Mouse (Mus musculus) duodenum, adult 2 months (tissue): Measurements from ENCODE around the gene 4930442H23Rik. TPM values are rescaled to one million over a fixed set of nuclear protein-coding genes. Genes with fewer than 3 reads are reported as not detected.

Experiments
- polyA plus RNA-seq: library from polyadenylated mRNA; depleted of rRNA; stranded (reverse); fragments of >200 nt; gene quantifications from 2 replicates; pipeline ENCODE4 v1.2.3, GENCODE M21; 2012; ENCODE audit warnings: low replicate concordance; rRNA removed

Gene 4930442H23Rik
- polyA plus RNA-seq, result not detected in 2 replicates

DNA sequence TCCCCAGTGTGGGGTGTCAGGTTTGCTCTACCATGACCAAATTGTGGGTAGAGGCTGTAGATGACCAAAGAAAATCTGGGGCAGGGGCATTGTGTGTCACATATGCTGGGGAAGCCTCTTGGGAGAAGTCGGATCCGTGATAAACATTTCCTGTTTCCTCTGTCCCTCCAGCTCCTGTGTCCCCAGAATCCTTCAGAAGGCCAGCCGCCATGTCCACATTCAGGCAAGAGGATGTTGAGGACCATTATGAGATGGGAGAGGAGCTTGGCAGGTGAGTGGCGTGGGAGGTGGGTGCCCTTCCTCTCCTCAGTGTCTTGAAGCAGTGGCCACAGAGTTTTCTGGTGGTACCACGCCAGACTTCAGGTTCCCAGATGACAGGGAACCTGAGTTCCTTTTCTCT, at the start of gene 4930442H23Rik:
Gene 4930442H23Rik (minus strand): TSS at position 45 of the 400 bp plus-strand sequence.

DNA sequence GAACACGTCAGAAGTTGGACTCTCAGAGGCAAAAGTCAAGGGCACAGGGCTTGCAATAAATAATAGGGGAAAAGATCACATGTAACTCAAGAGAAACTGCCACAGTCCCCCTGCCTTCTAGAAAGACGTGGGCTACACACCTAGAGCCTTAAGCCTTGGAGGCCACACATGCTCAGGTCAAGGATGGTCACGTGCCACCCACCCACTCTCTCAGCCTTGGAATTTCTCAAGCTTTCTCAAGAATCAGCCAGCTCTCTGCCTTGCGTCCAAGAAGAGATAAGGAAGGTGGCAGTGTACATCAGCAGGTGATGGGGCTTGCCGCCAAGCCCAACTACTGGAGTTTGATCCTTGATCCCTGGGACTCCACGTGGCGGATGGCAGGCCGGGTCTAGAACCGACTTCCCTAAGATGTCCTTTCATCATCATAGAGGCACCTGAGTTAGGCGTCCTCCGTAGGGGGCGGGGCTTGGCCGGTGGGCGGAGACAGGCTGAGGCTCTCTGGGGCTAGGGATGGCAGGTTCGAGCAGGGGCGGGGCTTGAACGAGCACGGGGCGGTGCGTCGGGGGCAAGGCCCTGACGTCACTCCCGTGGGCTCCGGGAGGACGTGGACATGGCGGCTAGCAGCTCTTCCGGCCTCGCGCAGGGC, 49.1 kb upstream of the 4930442H23Rik start, which contains the start of gene Zfr2:
Gene Zfr2 (plus strand): TSS at position 576 of the 646 bp plus-strand sequence.

DNA sequence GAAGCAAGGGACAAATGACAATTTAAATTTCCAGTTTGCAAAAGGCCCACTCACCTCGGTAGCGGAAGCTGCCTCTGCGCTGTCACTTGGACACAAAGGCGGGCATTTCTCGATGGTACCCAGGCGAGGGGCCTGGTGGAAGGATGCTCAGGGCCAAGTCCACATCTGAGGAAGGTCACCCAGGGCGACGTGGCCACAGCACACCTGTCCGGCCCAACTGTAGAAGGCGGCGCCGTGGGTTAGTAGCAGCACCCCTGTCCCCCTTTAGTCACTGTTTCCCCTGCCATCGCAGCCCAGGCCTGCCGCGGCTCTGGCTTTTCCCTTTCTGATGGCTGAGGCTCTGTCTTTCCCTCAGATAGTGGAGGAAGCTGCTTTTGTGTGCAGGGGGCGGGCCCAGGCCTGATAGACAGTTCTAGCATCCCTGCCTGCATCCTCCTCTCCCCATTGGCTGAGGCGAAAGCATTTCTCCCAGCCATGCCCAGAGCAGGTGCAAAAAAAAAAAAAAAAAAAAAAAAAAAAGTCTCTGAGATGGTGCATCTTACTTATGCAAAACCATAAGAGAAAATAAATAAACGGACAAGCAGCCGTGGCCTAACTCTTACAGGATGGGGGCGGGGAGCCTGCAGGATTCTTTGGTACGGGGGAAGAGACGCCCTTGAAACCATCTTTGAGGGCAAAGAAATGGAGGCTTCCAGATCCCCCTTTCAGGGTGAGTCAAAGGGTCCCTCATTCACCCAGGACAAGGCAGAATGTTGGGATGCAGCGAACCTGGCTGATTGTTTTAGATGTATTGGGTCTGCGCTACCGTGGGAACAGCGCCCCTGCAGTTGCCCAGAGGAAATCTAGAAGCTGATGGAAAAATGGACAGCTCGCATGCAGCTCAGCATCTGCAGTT, 47.0 kb upstream of the 4930442H23Rik start, which contains the start of gene Atcay:
Gene Atcay (minus strand): TSS at position 396 of the 895 bp plus-strand sequence.

DNA sequence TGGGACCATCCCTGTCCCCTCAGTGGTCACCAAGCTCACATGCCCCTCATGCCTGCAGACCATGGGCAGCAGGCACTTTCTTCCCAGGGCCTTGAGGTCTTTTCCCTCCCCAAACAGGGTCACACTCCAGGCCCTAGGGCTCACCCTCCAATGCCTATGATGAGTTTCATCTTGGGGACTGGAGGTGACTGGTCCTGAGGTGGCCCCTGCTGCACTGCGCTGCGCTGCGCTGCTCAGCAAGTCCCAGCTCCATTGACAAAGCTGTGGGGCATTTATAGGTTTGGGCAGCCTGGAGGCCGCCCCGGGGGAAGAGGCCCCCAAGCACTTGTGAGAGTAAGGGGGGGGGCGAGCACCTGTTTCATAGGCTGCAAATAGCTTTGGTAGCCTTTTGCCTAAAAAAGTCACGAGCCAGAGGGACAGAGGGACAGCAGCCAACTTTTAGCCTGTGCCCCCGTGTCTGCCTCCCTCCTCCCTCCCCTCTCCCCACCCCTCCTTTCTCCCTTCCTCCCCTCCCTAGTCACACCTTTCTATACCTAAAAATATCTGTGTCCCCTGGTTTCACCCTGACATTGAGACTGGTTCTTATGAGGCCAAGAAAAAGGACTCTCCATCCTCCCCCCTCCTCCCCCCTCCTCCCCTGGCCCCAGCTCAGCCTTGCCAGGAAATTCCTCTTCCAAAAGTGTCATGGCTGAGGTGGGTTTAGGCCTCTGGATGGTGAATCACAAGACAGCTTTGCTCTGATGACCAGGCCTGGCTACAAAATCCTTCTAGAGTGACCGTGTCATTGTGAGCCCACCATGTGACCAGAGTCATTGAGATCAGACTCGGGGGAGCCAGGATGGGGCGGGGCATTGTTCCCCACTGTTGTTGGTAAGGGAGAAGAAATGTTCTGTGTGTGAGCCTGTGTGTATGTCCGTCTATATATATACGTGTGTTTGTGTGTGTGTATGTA, 18.4 kb upstream of the 4930442H23Rik start, which contains the start of gene Nmrk2:
Gene Nmrk2 (minus strand): TSS at position 245 of the 952 bp plus-strand sequence.

DNA sequence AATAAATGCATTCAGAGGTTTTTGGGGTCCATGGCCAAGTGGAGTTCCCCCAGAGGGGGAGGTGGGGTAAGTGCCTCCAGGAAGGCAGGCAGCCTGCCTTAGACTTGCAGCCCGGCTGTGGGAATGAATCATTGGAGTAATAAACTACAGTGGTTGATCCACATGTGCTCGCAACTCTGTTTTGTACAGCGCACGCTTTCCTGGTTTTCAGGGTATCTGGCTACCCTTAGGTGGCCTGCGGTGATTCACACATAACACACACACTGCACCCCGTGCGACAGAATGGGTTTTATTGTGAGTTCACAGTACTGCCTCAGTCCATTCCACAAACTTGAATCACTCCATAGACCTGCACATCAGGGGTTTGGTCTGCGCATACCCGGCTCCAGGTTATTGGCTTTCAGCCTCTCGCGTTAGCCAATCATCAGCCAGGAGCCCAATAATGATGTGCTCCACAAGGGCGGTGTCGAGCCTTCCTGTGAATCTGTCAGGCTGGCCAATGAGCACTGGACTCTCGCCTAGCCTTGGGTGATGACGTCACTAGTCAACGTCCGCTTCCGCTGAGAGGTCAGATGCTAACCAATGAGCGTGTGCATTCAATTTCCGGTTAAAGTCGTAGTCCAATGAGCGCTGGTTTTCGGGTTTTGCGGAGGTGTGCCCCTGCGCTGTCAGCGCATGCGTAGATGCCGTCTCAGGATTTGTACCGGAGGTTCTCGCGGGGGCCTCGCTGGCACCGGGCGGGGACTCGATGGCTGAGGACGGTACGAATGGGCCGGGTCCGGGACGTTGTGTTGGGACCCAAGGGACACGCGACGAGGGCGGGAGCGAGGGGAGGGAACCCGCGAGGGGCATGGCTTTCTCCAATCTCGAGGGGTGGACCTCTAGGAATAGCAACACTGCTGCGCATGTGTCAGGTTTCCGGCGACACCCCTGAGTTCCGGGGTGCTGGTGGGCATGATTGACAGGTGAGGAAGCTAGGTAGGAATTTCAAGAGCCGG, 1.0 kb downstream of the 4930442H23Rik start, which contains the start of gene Dapk3:
Gene Dapk3 (plus strand): TSS at position 670 of the 998 bp plus-strand sequence.

DNA sequence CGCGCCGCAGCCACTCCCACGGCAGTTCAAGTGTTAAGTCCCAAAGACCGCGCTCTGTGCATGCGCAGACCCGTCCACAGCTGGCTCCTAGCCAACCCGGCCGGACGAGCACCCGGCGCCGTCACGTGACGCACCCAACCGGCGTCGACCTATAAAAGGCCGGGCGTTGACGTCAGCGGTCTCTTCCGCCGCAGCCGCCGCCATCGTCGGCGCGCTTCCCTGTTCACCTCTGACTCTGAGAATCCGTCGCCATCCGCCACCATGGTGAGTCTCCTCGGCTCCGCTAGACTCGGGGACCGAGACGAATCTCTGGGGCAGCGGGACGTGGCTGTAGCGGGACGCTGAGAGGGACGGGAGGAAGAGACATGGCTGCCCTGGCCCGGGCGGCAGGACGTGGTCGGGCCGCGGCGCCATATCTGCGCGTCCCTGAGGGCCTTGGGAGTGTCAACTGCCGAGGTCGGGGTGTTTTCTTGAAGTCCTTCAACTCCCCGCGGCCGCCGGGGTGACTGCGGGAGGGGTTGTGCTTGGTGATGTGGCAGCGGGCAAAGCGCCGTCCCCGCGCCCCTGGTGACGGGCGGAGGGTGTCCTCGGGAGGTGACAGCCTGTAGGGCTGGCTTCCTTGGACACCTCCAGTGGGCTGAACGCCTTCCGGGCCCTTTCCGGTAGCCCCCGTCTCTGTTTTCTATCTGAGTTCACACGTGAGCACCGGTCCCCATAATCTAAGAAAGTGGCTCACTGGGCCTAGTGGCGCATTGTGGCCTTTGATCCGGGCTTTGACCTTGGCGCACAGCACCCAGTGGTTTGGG, 7.0 kb downstream of the 4930442H23Rik start, which contains the start of gene Eef2:
Gene Eef2 (plus strand): TSS at position 166 of the 806 bp plus-strand sequence.

DNA sequence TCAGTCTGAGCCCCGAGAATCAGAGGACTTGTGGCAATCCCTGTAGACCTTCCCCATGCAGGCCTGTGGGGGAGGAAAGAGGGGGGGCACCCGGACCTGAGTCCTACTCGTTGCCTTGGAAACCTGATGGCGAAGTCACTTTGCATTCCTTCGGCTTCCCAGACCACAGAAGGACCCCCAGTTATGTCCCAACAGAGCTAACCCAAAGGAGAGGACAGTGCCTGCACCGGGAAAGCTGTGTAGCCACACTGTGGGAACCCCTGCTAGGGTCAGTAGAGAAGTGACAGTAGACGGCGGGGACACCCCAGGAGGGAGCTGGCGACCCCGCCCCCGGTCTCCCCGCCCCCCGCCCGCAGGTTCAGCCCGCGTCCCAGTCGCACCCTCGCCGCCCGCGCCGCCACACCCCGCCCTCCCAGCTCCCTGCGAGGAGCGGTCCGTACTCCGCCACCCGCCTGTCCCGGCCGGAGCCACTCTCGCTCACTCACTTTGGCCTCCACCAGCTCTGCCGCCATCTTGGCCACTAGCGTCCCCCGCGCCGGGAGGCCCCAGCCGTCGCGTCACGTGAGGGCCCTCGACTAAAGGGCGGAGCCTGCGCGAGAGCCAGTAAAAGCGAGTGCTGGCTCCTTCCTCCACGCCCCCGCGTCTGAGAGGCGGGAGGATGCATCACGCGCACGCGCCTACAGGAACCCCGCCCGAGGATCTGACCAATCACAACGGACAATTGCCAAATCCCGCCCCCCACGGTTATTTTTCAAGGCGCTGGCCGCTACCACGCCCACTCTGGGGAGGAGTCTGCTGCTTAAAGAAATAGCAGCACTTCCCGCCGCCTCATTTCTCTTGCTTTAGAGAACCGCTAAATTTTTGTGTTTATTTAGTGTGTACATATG, 16.2 kb downstream of the 4930442H23Rik start, which contains the start of gene Pias4:
Gene Pias4 (minus strand): TSS at position 724 of the 887 bp plus-strand sequence.

DNA sequence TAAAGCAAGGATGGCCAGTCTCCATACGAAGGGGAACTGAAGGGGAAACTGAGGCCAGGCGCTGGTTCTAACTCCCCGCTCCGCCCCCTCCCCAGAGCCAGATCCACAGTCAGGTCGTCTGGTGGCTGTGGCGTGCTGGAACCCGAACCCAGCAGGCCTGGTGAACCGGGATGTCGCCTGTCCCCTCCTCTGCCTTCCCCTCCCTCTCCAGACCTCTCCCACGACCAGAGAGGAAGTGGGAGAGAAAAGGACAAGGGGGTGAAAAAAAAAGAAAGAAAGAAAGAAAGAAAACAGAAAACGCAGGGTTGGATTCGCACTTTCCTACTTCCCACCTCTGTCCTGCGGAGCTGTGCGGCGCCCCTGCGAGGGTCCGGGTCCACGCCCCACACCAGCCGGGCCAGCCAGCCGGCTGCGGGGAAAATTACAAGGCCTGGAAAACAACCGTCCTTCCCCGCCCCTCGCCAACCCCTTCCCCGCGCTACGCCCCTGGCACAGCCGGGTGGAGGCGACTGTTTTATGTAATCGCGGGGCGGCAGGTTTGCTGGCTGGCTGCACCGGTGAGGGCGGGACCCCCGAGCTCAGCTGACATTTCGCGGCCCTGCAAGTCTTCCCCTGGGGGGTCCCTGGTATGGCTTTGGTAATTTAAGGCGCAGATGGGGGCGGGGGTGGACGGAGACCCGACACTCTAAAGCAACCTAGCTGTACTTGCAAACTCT, 48.5 kb downstream of the 4930442H23Rik start, which contains the start of gene Zbtb7a:
Gene Zbtb7a (plus strand): TSS at position 255 of the 716 bp plus-strand sequence.

Other genes starting within 250 kb of the 4930442H23Rik start
- 0.56 and 1.3 TPM in 2 replicates for gene Gng7, start 168.9 kb downstream of the 4930442H23Rik start, polyA plus RNA-seq
- 0.29 and 0.68 TPM in 2 replicates for gene Diras1, start 158.2 kb downstream of the 4930442H23Rik start, polyA plus RNA-seq
- gene Slc39a3, start 146.4 kb downstream of the 4930442H23Rik start, polyA plus RNA-seq, result 26.2 and 32.8 TPM in 2 replicates
- gene Sgta, start 123.7 kb downstream of the 4930442H23Rik start, polyA plus RNA-seq, result 180 and 258 TPM in 2 replicates
- gene Thop1, start 113.8 kb downstream of the 4930442H23Rik start, polyA plus RNA-seq, result 29.1 and 33.7 TPM in 2 replicates
- 262 and 513 TPM in 2 replicates for gene Creb3l3, start 85.0 kb downstream of the 4930442H23Rik start, polyA plus RNA-seq
- 600 and 1,069 TPM in 2 replicates for gene Map2k2, start 77.9 kb downstream of the 4930442H23Rik start, polyA plus RNA-seq
- 88.4 and 143 TPM in 2 replicates for gene Zbtb7a, start 48.6 kb downstream of the 4930442H23Rik start, polyA plus RNA-seq
- gene Pias4, start 15.9 kb downstream of the 4930442H23Rik start, polyA plus RNA-seq, result 37.3 and 44.2 TPM in 2 replicates
- 846 and 1,140 TPM in 2 replicates for gene Eef2, start 7.2 kb downstream of the 4930442H23Rik start, polyA plus RNA-seq
- gene Dapk3, start 844 bp downstream of the 4930442H23Rik start, polyA plus RNA-seq, result 72.2 and 244 TPM in 2 replicates
- not detected in 2 replicates for gene Nmrk2, start 18.2 kb upstream of the 4930442H23Rik start, polyA plus RNA-seq
- 0.55 and 0.60 TPM in 2 replicates for gene Atcay, start 47.0 kb upstream of the 4930442H23Rik start, polyA plus RNA-seq
- gene Zfr2, start 49.3 kb upstream of the 4930442H23Rik start, polyA plus RNA-seq, result 9.4 and 11.0 TPM in 2 replicates
- gene Matk, start 69.1 kb upstream of the 4930442H23Rik start, polyA plus RNA-seq, result 6.3 and 7.7 TPM in 2 replicates
- 168 and 195 TPM in 2 replicates for gene Mrpl54, start 83.1 kb upstream of the 4930442H23Rik start, polyA plus RNA-seq
- gene Apba3, start 83.1 kb upstream of the 4930442H23Rik start, polyA plus RNA-seq, result 133 and 217 TPM in 2 replicates
- gene Tjp3, start 107.7 kb upstream of the 4930442H23Rik start, polyA plus RNA-seq, result 181 and 192 TPM in 2 replicates
- 40.1 and 52.6 TPM in 2 replicates for gene Pip5k1c, start 109.1 kb upstream of the 4930442H23Rik start, polyA plus RNA-seq
- 18.0 and 21.0 TPM in 2 replicates for gene Cactin, start 137.3 kb upstream of the 4930442H23Rik start, polyA plus RNA-seq
- gene Tbxa2r, start 144.9 kb upstream of the 4930442H23Rik start, polyA plus RNA-seq, result 10.9 and 12.5 TPM in 2 replicates
- 1.3 and 1.4 TPM in 2 replicates for gene Gipc3, start 159.4 kb upstream of the 4930442H23Rik start, polyA plus RNA-seq
- 221 and 244 TPM in 2 replicates for gene Hmg20b, start 166.6 kb upstream of the 4930442H23Rik start, polyA plus RNA-seq
- 14.7 and 31.5 TPM in 2 replicates for gene Mfsd12, start 173.6 kb upstream of the 4930442H23Rik start, polyA plus RNA-seq
- 9.2 and 36.1 TPM in 2 replicates for gene 4930404N11Rik, start 182.0 kb upstream of the 4930442H23Rik start, polyA plus RNA-seq
- gene Fzr1, start 194.7 kb upstream of the 4930442H23Rik start, polyA plus RNA-seq, result 85.3 and 131 TPM in 2 replicates
- 83.2 and 110 TPM in 2 replicates for gene Dohh, start 200.6 kb upstream of the 4930442H23Rik start, polyA plus RNA-seq
- gene Gm48551, start 200.6 kb upstream of the 4930442H23Rik start, polyA plus RNA-seq, result 1.3 and 3.5 TPM in 2 replicates
- gene Gm48552, start 205.2 kb upstream of the 4930442H23Rik start, polyA plus RNA-seq, result 4.4 and 4.7 TPM in 2 replicates
- 6,225 and 12,735 TPM in 2 replicates for gene Smim24, start 209.2 kb upstream of the 4930442H23Rik start, polyA plus RNA-seq